Mouse (Mus musculus) spleen, postnatal 14 days (tissue): ENCODE results near the gene Adprm.
"Not testable (repeated sequence)": the region's sequence is repeated elsewhere in the genome, so short reads cannot be mapped to it uniquely, and the experiment has no call there.

Source experiments
- DNase-seq, 2 experiments: peaks; one replicate each; pipeline ENCODE4 v3.0.0; 2021 to 2022; ENCODE audit warnings: low spot score in 2 of 2

Gene Adprm

DNA sequence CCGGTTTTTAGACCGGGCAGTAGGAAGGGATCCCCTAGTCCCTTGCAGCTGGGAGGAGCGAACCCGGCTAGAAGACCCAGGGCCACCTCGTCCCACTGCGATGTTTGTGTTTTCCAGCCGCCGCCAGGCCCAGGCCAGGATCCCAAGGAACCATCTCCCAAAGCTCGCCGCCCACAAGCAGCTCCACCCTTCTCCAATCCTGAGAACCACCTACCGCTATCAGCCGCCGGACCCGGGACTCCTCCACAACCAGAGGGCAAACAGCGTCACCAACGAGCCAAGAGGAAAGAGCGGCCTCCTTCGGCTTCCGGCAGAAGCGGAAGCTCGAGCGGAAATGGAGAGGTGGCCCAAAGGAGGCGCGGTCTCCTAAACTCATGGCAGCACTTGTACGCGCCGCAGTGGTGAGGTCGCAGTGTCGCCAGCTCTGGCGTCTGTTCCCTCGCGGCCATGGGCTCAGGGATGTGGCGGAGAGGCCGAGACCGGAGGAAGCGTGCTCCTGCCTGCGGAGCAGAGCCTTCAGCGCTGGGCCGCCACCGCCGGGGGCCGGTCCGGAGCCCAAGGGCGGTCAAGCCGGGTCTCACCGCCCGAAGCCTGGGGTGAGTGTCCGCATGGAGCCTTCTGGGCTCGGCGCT, at the start of gene Adprm, which contains the start of gene Sco1:
Gene Adprm, minus strand, starts transcription at position 274 of the 632 bp plus-strand sequence.
Gene Sco1, plus strand, starts transcription at position 350 of the 632 bp plus-strand sequence.
- peak; percentile 74 to 82 for DNase-seq

DNA sequence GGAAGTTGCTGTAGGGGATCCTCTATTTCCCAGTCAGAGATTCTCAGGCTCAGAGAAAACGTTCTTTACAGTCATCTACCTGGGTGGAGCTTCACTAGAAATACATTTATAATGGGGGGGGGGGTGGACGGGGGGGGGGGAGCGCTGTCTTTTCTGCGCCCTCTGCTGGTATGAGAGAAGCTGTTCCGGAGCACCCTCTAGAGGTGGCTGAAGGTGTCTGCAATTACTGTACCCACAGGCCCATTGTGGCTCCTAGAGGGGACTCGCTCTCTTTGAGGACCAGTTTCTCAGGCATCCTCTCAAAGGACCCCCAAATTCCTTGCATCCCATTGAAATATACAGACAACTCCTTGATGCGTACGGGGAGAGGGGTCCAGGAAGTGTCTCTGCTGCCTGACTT, 49.3 kb upstream of the Adprm start:
- peak in 1 of 2 experiments; percentile 16 for DNase-seq

DNA sequence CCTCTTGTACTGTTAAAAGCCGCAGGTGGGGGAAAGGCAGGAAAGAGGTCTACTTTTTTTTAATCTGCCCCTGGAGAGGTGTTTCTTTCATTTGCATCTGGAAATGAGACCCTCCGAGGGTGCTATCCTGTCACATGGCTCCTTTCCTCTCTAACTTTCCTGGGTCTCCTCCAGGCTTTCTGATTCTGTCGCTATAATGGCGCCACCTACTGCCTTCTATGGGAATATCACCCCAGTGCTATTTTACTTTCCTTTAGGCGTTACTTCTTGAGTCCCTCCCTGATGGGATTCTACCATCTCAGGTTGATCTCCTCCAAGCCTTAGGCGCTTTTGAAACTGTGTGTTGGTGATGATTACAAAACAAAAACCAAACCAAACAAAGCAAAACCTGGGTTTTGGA, 47.8 kb upstream of the Adprm start:
- DNase-seq = no peak

- DNase-seq = no peak
Measured at GRCm38 (mm10) chr11:67099241-67099640, 46.8 kb upstream of the Adprm start.

DNA sequence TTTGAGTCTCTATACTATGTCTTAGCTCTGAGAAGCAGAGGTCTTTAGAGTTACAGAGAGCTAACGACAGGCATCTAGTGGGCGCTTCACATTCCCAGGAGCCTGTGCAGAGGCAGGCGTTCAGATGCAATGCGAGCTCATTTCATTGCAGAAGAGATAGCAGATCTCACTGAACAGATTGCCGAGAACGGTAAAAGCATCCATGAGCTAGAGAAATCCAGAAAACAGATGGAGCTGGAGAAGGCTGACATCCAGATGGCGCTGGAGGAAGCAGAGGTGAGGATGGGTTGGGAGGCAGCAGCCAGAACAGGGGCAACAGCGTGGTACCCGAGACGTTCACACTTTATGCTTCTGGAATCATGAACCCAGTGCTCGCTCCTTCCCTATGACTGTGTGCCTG, 46.0 kb upstream of the Adprm start:
- DNase-seq = no peak

- DNase-seq = no peak
Measured at GRCm38 (mm10) chr11:67097709-67098108, 45.3 kb upstream of the Adprm start.

GRCm38 (mm10) chr11:67094470-67094869, 42.1 kb upstream of the Adprm start:
- no peak for DNase-seq

- no peak for DNase-seq
Measured at GRCm38 (mm10) chr11:67093652-67094051, 41.3 kb upstream of the Adprm start.

DNA sequence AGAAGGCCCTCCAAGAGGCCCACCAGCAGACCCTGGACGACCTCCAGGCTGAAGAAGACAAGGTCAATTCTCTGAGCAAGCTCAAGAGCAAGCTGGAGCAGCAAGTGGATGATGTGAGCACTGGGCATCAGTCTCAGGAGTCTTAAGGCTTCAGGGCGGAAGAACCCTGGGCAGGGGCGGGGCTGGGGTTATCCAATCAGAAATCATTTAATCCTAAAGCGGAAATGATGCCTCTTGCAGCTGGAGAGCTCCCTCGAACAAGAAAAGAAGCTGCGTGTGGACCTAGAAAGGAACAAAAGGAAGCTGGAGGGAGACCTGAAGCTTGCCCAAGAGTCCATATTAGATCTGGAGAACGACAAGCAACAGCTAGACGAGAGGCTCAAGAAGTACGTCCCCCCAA, 40.8 kb upstream of the Adprm start:
- no peak for DNase-seq

GRCm38 (mm10) chr11:67092354-67092753, 40.0 kb upstream of the Adprm start:
- not testable (repeated sequence) for DNase-seq

DNA sequence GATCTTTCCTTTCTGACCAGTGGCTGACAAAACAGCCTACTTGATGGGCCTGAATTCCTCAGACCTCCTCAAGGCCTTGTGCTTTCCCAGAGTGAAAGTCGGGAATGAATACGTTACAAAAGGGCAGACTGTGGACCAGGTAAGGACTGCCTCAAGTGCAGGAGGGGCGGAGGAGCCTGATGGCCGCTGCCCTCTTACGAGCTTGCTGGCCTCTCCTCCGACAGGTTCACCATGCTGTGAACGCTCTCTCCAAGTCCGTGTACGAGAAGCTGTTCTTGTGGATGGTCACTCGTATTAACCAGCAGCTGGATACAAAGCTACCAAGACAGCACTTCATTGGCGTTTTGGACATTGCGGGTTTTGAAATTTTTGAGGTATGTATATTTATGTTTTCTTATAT, 34.8 kb upstream of the Adprm start:
- no peak for DNase-seq

DNA sequence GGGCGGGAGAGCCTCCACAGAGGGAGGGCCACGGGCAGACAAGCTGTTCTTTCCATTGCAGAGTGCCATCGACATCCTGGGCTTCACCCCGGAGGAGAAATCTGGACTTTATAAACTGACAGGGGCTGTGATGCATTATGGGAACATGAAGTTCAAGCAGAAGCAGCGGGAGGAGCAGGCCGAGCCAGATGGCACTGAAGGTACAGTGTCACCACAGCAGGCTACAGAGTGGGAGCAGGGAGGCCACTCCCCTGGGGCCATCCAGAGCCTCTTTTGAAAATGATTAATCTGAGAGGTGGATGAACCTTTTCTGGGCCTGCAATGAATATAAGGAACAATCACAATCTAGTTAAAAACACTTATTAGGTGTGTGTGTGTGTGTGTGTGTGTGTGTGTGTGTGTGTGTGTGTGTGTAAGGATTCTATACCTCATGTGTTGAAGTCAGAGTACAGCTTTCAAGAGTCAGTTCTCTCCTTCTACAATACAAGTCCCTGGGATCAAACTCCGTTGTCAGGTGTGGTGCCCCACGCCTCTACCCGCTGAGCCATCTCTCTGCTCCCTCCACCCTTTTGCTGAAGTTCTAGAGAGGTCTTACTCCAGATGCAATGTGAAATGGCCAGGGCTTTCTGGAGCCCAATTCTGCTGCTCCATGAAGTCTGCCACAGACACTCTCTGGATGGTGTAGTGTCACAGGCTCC, 34.2 kb upstream of the Adprm start:
- DNase-seq = no peak

DNA sequence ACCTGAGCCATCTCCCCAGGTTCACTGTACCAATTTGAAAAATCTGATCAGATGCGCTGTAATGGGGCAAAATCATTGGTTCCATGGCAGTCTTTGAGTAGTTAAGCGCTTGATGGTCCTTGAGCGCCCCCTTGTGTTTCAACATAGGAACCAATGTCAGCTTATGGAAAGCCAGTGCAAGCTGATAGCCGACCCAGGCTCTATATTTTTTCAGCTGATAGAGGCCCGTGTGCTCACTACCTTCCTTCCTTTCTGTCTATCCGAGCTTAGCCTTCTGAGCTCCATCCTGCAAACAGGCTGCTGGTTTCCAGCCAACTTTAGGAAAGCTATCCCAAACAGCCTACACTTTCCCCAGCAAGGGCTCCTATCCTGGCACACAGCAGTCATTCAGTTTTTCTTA, 33.1 kb upstream of the Adprm start:
- DNase-seq = peak in 1 of 2 experiments; percentile 50

GRCm38 (mm10) chr11:67083712-67084340, 31.4 kb upstream of the Adprm start:
- DNase-seq = no peak

DNA sequence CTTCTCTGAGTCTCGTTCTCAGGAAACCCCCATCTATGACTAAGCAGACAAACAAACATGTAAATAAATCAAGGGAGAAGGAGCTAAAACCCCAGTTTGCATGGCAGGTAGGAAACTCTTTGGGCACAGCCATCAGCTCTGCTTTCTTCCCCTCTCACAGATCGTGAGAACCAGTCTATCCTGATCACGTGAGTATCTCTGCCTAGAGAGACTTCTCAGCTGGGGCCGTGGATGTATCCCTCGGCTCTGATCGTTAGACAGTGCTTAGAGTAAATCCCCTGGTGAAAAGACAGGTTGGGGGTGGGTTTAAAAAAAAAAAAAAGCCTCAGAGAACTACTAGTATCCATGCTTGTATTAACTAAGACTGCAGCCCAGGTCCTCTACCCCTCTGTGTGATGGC, 30.8 kb upstream of the Adprm start:
- DNase-seq = no peak

DNA sequence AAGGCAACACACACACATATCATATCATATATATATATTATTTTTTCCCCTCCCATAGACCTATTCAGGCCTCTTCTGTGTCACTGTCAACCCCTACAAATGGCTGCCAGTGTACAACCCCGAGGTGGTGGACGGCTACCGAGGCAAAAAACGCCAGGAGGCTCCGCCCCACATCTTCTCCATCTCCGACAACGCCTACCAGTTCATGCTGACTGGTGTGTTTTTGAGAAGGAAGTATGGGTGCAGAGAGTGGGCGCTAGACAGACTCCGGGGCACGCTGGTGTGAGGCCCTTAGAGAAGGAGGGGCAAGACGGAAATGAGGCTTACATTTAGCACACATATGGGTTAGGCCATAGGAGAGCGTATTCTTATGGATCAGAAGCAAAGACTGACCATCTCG, 30.4 kb upstream of the Adprm start:
- no peak for DNase-seq

DNA sequence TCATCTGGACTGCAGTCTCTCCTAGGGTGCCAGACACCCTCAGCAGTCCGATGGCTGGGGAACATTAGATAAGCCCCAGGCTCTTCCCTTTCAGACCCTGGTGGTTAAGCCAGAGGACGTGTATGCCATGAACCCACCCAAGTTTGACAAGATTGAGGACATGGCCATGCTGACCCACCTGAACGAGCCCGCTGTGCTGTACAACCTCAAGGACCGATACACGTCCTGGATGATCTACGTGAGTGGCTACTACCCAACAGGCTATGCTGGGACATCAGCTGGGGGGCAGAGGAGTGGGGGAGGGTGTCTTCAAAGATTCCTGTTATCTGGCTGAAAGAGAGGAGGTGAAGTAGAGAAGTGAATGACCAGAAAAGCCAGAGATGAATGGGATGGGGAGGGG, 29.8 kb upstream of the Adprm start:
- DNase-seq = no peak

- DNase-seq = no peak
Measured at GRCm38 (mm10) chr11:67081125-67081649, 28.8 kb upstream of the Adprm start.

DNA sequence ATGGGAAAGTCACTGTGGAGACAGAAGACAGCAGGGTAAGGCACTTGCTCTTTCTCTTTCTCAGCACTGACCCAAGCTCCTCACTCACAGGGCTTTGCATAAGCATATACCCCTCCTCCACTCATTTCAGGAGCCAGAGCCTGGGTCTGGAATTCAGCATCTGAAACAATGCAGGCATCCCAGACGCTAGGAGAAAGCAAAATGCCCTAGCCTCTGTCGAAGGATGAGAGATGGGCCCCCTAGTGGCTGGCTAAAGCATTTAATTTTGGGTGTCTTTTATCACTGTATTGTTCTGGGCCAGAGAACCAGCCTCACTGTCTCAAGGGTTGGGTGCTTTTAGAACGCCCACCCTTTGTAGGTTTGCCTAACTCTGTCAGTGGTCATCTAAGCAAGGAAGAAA, 27.8 kb upstream of the Adprm start:
- peak in 1 of 2 experiments; percentile 7 for DNase-seq

GRCm38 (mm10) chr11:67079740-67080139, 27.3 kb upstream of the Adprm start:
- DNase-seq = no peak

DNA sequence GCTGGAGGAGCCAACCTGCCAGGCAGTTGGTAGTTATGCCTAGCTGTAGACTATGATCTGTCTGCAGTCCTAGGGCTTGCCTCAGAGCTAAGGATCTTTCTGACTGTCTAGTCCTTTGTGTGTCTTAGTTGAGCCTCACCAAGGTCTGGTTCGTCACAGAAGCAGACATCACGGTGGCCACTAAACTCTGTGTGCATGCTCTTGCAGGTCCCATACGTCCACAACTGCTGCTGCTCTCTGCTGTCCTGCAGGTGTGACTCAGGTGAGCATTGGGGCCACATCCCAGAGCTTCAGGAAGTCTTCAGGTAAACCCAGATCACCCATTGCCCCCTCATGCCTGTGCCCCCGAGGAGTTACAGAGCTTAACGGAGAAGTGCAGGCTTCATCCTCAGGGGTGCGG, 26.5 kb upstream of the Adprm start:
- no peak for DNase-seq

- no peak for DNase-seq
Measured at GRCm38 (mm10) chr11:67078000-67078399, 25.6 kb upstream of the Adprm start, which contains the start of gene Myh3. TSS of gene Myh3 (plus strand) at chr11:67078300.

GRCm38 (mm10) chr11:67077435-67077834, 25.0 kb upstream of the Adprm start:
- no peak for DNase-seq
